ENCODE assay signal across 14 mouse cellular contexts in genomic region chr17:79553850-79554249, GRCm38 (mm10). TPM values are rescaled to one million over a fixed set of nuclear protein-coding genes. Genes with fewer than 3 reads are reported as not detected.
DNase-seq lines count a peak whose midpoint lies in the region; ATAC-seq and TF ChIP-seq lines count a peak whose summit lies in the region.
"Had no signal": no experiment of that assay in that cellular context is flagged by ENCODE, and none has a peak within 500 bp of the region (broad histone marks: within the 10 kb centered on the region; RNA-seq: fewer than 3 reads in every experiment).

No protein-coding gene starts in this region.

- H3K4me3 ChIP-seq in cerebellum, adult 2 months (replicated peaks; ENCODE audit: insufficient read depth, low read depth, low read length): no peak overlapping the region
- H3K4me3 ChIP-seq in kidney, embryonic 15.5 days (replicated peaks): no peak overlapping the region
- H3K4me3 ChIP-seq: heart, embryonic 12.5 days; hindbrain, embryonic 10.5 days; limb, embryonic 12.5 days; neural tube, embryonic 15.5 days had no signal

- no peak for ATAC-seq in kidney, embryonic 15.5 days (replicated peaks; ENCODE audit: low FRiP score)
- no peak for ATAC-seq in megakaryocyte progenitor cell, adult 5-6 weeks (replicated peaks; ENCODE audit: poor library complexity)

- 14% methylated on average over 2 of the region's 2 CpGs for WGBS in cerebellum, adult 2 months
- 70% methylated on average over 2 of the region's 2 CpGs for WGBS in kidney, embryonic 15.5 days

- no peak for TF ChIP-seq CTCF in cerebellum, adult 2 months (IDR thresholded peaks at IDR 0.05; ENCODE audit: borderline replicate concordance, insufficient read depth, low read depth, low read length)

- H3K9ac ChIP-seq in kidney, embryonic 15.5 days: no peak overlapping the region
- H3K9ac ChIP-seq: heart, embryonic 12.5 days; limb, embryonic 12.5 days; neural tube, embryonic 15.5 days had no signal

- no peaks in the 10 kb centered on the region for H3K4me1 ChIP-seq in cerebellum, adult 2 months (ENCODE audit: control insufficient read depth, insufficient read depth, low read length)
- no peaks in the 10 kb centered on the region for H3K4me1 ChIP-seq in kidney, embryonic 15.5 days
- H3K4me1 ChIP-seq: heart, embryonic 12.5 days; hindbrain, embryonic 10.5 days; limb, embryonic 12.5 days; neural tube, embryonic 15.5 days had no signal

- DNase-seq in cerebellum, postnatal 10 days: peak; percentile 48 to 72
- no peak for DNase-seq in cerebellum, adult 2 months
- DNase-seq in kidney, postnatal 10 days: peak; percentile 16
- peak; percentile 73 for DNase-seq in Muller cell, postnatal 12 days (ENCODE audit: inconsistent ontology term)
- peak; percentile 36 for DNase-seq in lung, postnatal 25 days (ENCODE audit: low spot score)
- DNase-seq in adrenal gland, postnatal 25 days: no peak
- DNase-seq: cerebellum, adult 8-10 months had no signal

- no peak overlapping the region for H3K4me2 ChIP-seq in kidney, embryonic 15.5 days
- H3K4me2 ChIP-seq: heart, embryonic 12.5 days; limb, embryonic 12.5 days; neural tube, embryonic 15.5 days had no signal

- H3K27ac ChIP-seq in cerebellum, adult 2 months (ENCODE audit: insufficient read depth, low read length): no peak overlapping the region
- H3K27ac ChIP-seq in kidney, embryonic 15.5 days: no peak overlapping the region
- H3K27ac ChIP-seq: hindbrain, embryonic 10.5 days; limb, embryonic 12.5 days; macrophage; neural tube, embryonic 15.5 days had no signal

- H3K36me3 ChIP-seq in kidney, embryonic 15.5 days: no peaks in the 10 kb centered on the region
- H3K36me3 ChIP-seq: heart, embryonic 12.5 days; hindbrain, embryonic 10.5 days; limb, embryonic 12.5 days; neural tube, embryonic 15.5 days had no signal

- H3K9me3 ChIP-seq in kidney, embryonic 15.5 days (replicated peaks): no peaks in the 10 kb centered on the region
- H3K9me3 ChIP-seq: hindbrain, embryonic 10.5 days; limb, embryonic 12.5 days; neural tube, embryonic 15.5 days had no signal

- TF ChIP-seq POLR2A in cerebellum, adult 2 months (IDR thresholded peaks at IDR 0.05; ENCODE audit: borderline replicate concordance, insufficient read depth, low read length): no peak

- no peaks in the 10 kb centered on the region for H3K27me3 ChIP-seq in cerebellum, adult 2 months (ENCODE audit: control insufficient read depth, insufficient read depth, low read length)
- H3K27me3 ChIP-seq in kidney, embryonic 15.5 days: no peaks in the 10 kb centered on the region
- H3K27me3 ChIP-seq: heart, embryonic 12.5 days; limb, embryonic 12.5 days; neural tube, embryonic 15.5 days had no signal

RNA-seq across cellular contexts. Expression of gene Rmdn2, which starts 57.8 kb away (rescaled TPM):
- 8.0 and 11.2 TPM in 2 replicates for polyA plus RNA-seq in cerebellum, adult 2 months (2012; rRNA removed)
- 13.3 and 15.5 TPM in 2 replicates for polyA plus RNA-seq in kidney, embryonic 15.5 days (2015; fragmentation: Nextera tagmentation; extraction: Ambion mirVana)
- total RNA-seq in megakaryocyte progenitor cell, adult 5-6 weeks (2015): 3.8 and 8.5 TPM in 2 replicates
- total RNA-seq in megakaryocyte progenitor cell, adult 5-6 weeks (2017): 2.2 and 10.7 TPM in 2 replicates
- 306 and 392 TPM in 2 replicates for total RNA-seq in adrenal gland, postnatal 25 days (2021)

Comparison
In these comparisons a context has a peak if more than half of its experiments do, and no peak if none do; other contexts are left out.
1. DNase-seq: peak in cerebellum, postnatal 10 days (2 of 2), kidney, postnatal 10 days (single experiment), Muller cell, postnatal 12 days (single experiment) and lung, postnatal 25 days (single experiment); none in cerebellum, adult 2 months (0 of 2) and adrenal gland, postnatal 25 days (single experiment).
2. RNA of gene Rmdn2, which starts 57.8 kb away (total RNA-seq): 306 to 392 TPM in adrenal gland, postnatal 25 days; 2.2 to 10.7 TPM in megakaryocyte progenitor cell, adult 5-6 weeks; every median in the first group is over 10 times any median in the second.